Mouse (Mus musculus) stomach, embryonic 14.5 days (tissue): ENCODE data around the gene Celsr3. TPM values are rescaled to one million over a fixed set of nuclear protein-coding genes. Genes with fewer than 3 reads are reported as not detected.

ENCODE experiments used
- ATAC-seq: fragments of 200-750 bp; cut with Nextera tagmentation; 2 replicates; pipeline ENCODE4 v1.8.0; 2017; ENCODE audit warnings: low read depth, moderate TSS enrichment; ENCODE audit not compliant: insufficient number of reproducible peaks, insufficient read depth, low FRiP score
- H3K27ac ChIP-seq: fragments of 300-500 bp; sonication (generic); 2 replicates; pipeline ENCODE4 v1.5.1; 2014; ENCODE audit warnings: mild to moderate bottlenecking, low read length, moderate library complexity, mixed read lengths
- H3K27me3 ChIP-seq: fragments of 300-500 bp; sonication (generic); 2 replicates; pipeline ENCODE4 v1.6.1; 2014; ENCODE audit warnings: low read length, control low read depth, mixed read lengths; ENCODE audit not compliant: control insufficient read depth, insufficient read depth
- H3K36me3 ChIP-seq: fragments of 300-500 bp; sonication (generic); 2 replicates; pipeline ENCODE4 v1.6.1; 2014; ENCODE audit warnings: mild to moderate bottlenecking, control low read depth, low read length, moderate library complexity, mixed read lengths; ENCODE audit not compliant: control insufficient read depth, insufficient read depth
- H3K4me1 ChIP-seq: fragments of 300-500 bp; sonication (generic); 2 replicates; pipeline ENCODE4 v1.6.1; 2014; ENCODE audit warnings: low read length, control low read depth, mixed read lengths; ENCODE audit not compliant: control insufficient read depth, insufficient read depth
- H3K4me2 ChIP-seq: fragments of 300-500 bp; sonication (generic); replicated peaks from 2 replicates; pipeline ENCODE4 v1.6.1; 2014; ENCODE audit warnings: low read depth, low read length, control low read depth
- H3K4me3 ChIP-seq: fragments of 300-500 bp; sonication (generic); 2 replicates; pipeline ENCODE4 v1.5.1; 2014; ENCODE audit warnings: low read depth, low read length, control low read depth
- H3K9ac ChIP-seq: fragments of 300-500 bp; sonication (generic); replicated peaks from 2 replicates; pipeline ENCODE4 v1.6.1; 2014; ENCODE audit warnings: low read depth, mild to moderate bottlenecking, control low read depth, low read length, moderate library complexity, mixed read lengths
- H3K9me3 ChIP-seq: fragments of 300-500 bp; sonication (generic); 2 replicates; pipeline ENCODE4 v1.6.1; 2016; ENCODE audit warnings: low read depth, low read length, control low read depth; ENCODE audit not compliant: control insufficient read depth
- WGBS: fragments of 180-500 bp; shearing (Covaris S2); extraction: QIAGEN DNeasy Blood & Tissue Kit; methylation state at CpG from one replicate; pipeline ENCODE4 v1.1.7; 2014; 5-methylcytosine and 5-hydroxymethylcytosine counted together
- polyA plus RNA-seq: library from polyadenylated mRNA; unstranded; fragments of >200 nt; fragmentation: Nextera tagmentation; extraction: Ambion mirVana; gene quantifications from 2 replicates; pipeline ENCODE4 v1.2.1, GENCODE M21; 2014

Gene Celsr3
- polyA plus RNA-seq, 1 experiment from 2014 or later = 1.8 TPM

DNA sequence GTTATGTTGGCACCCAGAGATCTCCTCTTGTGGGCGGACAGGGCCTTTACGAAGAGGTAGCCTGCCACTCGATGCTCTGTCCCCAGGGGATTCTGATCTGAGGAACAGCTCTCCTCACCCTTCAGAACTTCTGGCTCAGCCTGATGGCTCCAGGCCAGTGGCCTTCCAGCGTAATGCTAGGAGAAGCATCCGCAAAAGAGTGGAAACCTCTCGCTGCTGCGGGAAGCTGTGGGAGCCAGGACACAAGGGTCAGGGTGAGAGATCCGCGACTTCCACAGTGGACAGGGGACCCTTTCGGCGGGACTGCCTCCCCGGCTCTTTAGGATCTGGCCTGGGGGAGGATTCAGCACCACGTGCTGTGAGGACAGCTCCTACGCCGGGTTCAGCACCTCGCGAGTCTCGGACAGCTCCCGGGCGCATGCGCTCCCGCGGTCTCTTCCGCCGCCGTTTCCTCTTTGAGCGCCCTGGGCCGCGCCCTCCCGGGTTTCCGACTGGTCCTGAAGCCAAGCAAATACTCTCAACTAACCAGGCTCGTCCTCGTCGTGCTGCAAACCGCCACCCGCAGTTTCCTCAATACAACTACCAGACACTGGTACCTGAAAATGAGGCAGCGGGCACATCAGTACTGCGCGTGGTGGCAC, 700 bp downstream of the Celsr3 start:
- Histone ChIP-seq H3K4me2 (peak overlapping the region; percentile 69), H3K27me3 (peaks cover 60% of the 10 kb centered on the region), H3K27ac (no peak overlapping the region), H3K9ac (no peak overlapping the region), H3K4me1 (peaks cover 4% of the 10 kb centered on the region; the same call in 1 of the 2 replicates), H3K36me3 (no peaks in the 10 kb centered on the region), H3K9me3 (no peaks in the 10 kb centered on the region), H3K4me3 (peak overlapping the region; percentile 31)
- WGBS = 2% methylated on average over 39 of the region's 39 CpGs
- ATAC-seq = peak; percentile 54

DNA sequence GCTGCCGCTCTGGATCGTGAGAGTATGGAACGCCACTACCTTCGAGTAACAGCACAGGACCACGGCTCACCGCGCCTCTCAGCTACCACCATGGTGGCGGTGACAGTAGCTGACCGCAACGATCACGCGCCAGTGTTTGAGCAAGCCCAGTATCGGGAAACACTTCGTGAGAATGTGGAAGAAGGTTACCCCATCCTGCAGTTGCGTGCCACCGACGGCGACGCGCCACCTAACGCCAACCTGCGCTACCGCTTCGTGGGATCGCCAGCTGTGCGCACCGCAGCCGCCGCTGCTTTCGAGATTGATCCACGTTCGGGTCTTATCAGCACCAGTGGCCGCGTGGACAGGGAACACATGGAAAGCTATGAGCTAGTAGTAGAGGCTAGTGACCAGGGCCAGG, 1.3 kb downstream of the Celsr3 start:
- no peak overlapping the region for H3K27ac ChIP-seq
- H3K36me3 ChIP-seq = no peaks in the 10 kb centered on the region
- peaks cover 7% of the 10 kb centered on the region; the same call in 1 of the 2 replicates for H3K4me1 ChIP-seq
- no peaks in the 10 kb centered on the region for H3K9me3 ChIP-seq
- 10% methylated on average over 34 of the region's 34 CpGs for WGBS
- H3K4me2 ChIP-seq = peak overlapping the region; percentile 69
- peaks cover 60% of the 10 kb centered on the region for H3K27me3 ChIP-seq
- no peak for ATAC-seq
- peak overlapping the region; percentile 31 for H3K4me3 ChIP-seq
- H3K9ac ChIP-seq = no peak overlapping the region

DNA sequence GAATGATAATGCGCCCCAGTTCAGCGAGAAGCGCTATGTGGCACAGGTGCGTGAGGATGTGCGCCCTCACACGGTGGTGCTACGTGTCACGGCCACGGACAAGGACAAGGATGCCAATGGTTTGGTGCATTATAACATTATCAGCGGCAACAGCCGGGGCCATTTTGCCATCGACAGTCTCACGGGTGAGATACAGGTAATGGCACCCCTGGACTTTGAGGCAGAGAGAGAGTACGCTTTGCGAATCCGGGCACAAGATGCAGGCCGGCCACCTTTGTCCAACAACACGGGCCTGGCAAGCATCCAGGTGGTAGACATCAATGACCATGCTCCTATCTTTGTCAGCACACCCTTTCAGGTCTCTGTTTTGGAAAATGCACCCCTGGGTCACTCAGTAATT, 1.8 kb downstream of the Celsr3 start:
- Histone ChIP-seq H3K4me1 (peaks cover 9% of the 10 kb centered on the region; the same call in 1 of the 2 replicates), H3K4me2 (peak overlapping the region; percentile 69; the same call in 1 of the 2 replicates), H3K4me3 (no peak overlapping the region), H3K9me3 (no peaks in the 10 kb centered on the region), H3K36me3 (no peaks in the 10 kb centered on the region), H3K9ac (no peak overlapping the region), H3K27ac (no peak overlapping the region), H3K27me3 (peaks cover 60% of the 10 kb centered on the region)
- no peak for ATAC-seq
- WGBS = 63% methylated on average over 18 of the region's 18 CpGs

DNA sequence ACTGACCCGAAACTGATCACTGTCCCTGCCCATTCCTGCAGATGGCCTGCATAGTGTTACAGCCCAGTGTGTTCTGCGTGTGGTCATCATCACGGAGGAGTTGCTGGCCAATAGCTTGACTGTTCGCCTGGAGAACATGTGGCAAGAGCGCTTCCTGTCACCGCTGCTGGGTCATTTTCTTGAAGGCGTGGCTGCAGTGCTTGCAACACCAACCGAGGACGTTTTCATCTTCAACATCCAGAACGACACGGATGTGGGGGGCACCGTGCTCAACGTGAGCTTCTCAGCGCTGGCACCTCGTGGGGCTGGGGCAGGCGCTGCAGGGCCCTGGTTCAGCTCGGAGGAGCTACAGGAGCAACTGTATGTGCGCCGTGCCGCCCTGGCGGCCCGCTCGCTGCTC, 5.5 kb downstream of the Celsr3 start:
- Histone ChIP-seq H3K4me2 (peak overlapping the region; percentile 87), H3K9me3 (no peaks in the 10 kb centered on the region), H3K27me3 (peaks cover 31% of the 10 kb centered on the region), H3K4me3 (peak overlapping the region; percentile 33), H3K27ac (no peak overlapping the region), H3K4me1 (peaks cover 9% of the 10 kb centered on the region; the same call in 1 of the 2 replicates), H3K36me3 (no peaks in the 10 kb centered on the region), H3K9ac (0 out of 2 replicates have a peak overlapping the region, but pooled peaks have one; percentile 15)
- WGBS = 5% methylated on average over 23 of the region's 23 CpGs
- no peak for ATAC-seq

DNA sequence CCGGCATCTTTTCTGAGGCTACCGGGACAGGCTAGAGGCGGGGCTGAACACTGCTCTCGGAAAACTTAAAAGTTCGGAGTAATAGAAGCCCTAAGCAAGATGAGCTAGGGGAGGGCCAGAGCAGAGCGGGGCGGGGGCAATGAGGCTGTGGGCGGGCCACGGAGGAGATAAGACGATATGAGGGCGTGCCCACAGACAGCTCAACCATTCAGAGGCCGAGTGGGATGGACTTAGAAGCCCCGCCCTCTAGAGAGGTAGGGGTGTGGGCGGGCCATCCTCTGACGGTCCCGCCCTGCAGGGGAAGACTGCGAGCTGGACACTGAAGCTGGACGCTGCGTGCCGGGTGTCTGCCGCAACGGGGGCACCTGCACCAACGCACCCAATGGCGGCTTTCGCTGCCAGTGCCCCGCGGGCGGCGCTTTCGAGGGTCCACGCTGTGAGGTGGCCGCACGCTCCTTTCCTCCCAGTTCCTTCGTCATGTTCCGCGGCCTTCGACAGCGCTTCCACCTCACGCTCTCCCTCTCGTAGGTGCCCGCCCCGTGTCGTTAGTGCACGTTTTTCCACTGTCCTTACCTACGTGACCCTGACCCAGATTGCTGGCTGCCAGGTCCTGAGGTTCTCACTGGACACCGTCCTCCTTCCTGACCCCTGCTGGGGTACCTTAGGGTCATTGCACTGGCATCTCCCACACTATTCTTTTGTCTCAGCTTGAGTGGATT, 6.4 kb downstream of the Celsr3 start:
- WGBS = 5% methylated on average over 46 of the region's 46 CpGs
- Histone ChIP-seq H3K9ac (no peak overlapping the region), H3K4me1 (peaks cover 9% of the 10 kb centered on the region; the same call in 1 of the 2 replicates), H3K36me3 (no peaks in the 10 kb centered on the region), H3K27ac (no peak overlapping the region), H3K27me3 (peaks cover 25% of the 10 kb centered on the region), H3K9me3 (no peaks in the 10 kb centered on the region), H3K4me3 (peak overlapping the region; percentile 33), H3K4me2 (peak overlapping the region; percentile 87)
- peak; percentile 98 for ATAC-seq

DNA sequence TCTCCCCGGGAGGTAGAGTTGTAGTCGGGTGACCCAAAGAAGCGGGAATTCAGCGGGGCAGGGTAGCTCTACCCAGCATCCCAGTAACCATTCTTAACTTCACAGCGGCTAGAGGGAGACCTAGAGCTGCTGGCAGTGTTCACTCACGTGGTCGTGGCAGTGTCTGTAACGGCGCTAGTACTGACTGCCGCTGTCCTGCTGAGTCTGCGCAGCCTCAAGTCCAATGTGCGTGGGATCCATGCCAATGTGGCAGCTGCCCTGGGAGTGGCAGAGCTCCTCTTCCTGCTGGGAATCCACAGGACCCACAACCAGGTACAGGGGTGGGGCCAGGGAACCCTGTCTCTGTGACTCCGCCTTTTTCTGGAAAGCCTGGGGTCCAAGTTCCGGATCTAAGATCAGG, 16.9 kb downstream of the Celsr3 start:
- Histone ChIP-seq H3K9ac (no peak overlapping the region), H3K4me3 (no peak overlapping the region), H3K9me3 (no peaks in the 10 kb centered on the region), H3K4me1 (no peaks in the 10 kb centered on the region), H3K4me2 (peak overlapping the region; percentile 22; the same call in 1 of the 2 replicates), H3K27ac (no peak overlapping the region), H3K27me3 (no peaks in the 10 kb centered on the region), H3K36me3 (no peaks in the 10 kb centered on the region)
- WGBS = 14% methylated on average over 14 of the region's 14 CpGs
- ATAC-seq = peak; percentile 31; the same call in 1 of the 2 replicates

DNA sequence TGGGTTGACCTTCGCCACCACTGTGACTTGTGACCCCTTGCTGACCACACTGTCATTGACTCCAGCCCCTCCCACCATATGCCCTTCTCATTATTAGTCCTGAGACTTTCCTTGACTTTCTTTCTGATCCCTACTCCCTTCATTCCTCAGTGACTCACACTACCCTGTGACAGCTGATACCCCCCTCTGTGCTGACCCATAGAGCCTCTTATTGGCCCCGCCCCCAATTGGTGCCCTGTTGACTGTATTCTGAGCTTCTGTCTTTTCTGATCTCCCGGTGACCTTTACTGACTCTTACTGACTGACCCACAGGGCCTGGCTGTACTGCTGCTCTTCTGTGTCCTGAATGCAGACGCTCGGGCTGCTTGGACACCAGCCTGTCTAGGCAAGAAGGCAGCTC, 19.3 kb downstream of the Celsr3 start:
- no peaks in the 10 kb centered on the region for H3K27me3 ChIP-seq
- H3K4me2 ChIP-seq = no peak overlapping the region
- ATAC-seq = no peak
- H3K36me3 ChIP-seq = no peaks in the 10 kb centered on the region
- 72% methylated on average over 5 of the region's 5 CpGs for WGBS
- H3K4me3 ChIP-seq = no peak overlapping the region
- H3K4me1 ChIP-seq = no peaks in the 10 kb centered on the region
- no peaks in the 10 kb centered on the region for H3K9me3 ChIP-seq
- H3K9ac ChIP-seq = no peak overlapping the region
- H3K27ac ChIP-seq = no peak overlapping the region

DNA sequence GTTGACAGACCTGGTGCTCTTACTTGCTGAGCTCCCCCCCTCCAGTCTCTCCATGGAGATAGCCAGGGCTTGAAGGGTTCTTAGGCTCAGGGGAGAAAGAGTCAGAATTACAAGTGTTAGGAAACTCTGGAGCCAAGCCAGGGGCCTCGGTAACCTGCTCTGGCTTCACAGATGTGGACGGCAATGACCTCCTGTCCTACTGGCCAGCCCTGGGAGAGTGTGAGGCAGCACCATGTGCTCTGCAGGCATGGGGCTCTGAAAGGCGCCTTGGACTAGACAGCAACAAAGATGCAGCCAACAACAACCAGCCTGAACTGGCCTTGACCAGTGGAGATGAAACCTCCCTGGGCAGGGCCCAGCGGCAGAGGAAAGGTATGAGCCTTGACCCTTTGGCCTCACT, 21.3 kb downstream of the Celsr3 start:
- no peaks in the 10 kb centered on the region for H3K4me1 ChIP-seq
- WGBS = 81% methylated on average over 4 of the region's 4 CpGs

More for the DNA sequence above, 21.3 kb downstream of the Celsr3 start:
- Histone ChIP-seq H3K27ac (no peak overlapping the region), H3K4me3 (no peak overlapping the region), H3K4me2 (no peak overlapping the region), H3K36me3 (no peaks in the 10 kb centered on the region), H3K9me3 (no peaks in the 10 kb centered on the region), H3K9ac (no peak overlapping the region), H3K27me3 (no peaks in the 10 kb centered on the region)
- ATAC-seq = no peak
